Mouse (Mus musculus) lung, embryonic 15.5 days (tissue): ENCODE measurements at regions not wholly inside any gene's neighbourhood (a gene's known extent, or its start where the extent isn't known, plus 50 kb on each side); places are given as distances from the start of the nearest gene placed in this dataset.
A peak's percentile ranks its signal among the peaks of the same experiment; 100 is the strongest.

Experiments
- ATAC-seq: fragments of 200-750 bp; cut with Nextera tagmentation; 2 replicates; pipeline ENCODE4 v1.8.0; 2017; ENCODE audit warnings: moderate number of reproducible peaks, borderline replicate concordance; ENCODE audit not compliant: low FRiP score, low TSS enrichment; ENCODE audit errors: extremely low read depth
- H3K27ac ChIP-seq: fragments of 300-500 bp; sonication (generic); 2 replicates; pipeline ENCODE4 v1.5.1; 2015; ENCODE audit warnings: moderate library complexity, mild to moderate bottlenecking, inconsistent platforms
- H3K27me3 ChIP-seq: fragments of 300-500 bp; sonication (generic); 2 replicates; pipeline ENCODE4 v1.6.1; 2015; ENCODE audit warnings: inconsistent platforms
- H3K36me3 ChIP-seq: fragments of 300-500 bp; sonication (generic); 2 replicates; pipeline ENCODE4 v1.6.1; 2015; ENCODE audit warnings: inconsistent platforms
- H3K4me1 ChIP-seq: fragments of 300-500 bp; sonication (generic); 2 replicates; pipeline ENCODE4 v1.6.1; 2015; ENCODE audit warnings: inconsistent platforms
- H3K4me2 ChIP-seq: fragments of 300-500 bp; sonication (generic); 2 replicates; pipeline ENCODE4 v1.6.1; 2015; ENCODE audit warnings: inconsistent platforms, mild to moderate bottlenecking, moderate library complexity
- H3K4me3 ChIP-seq: fragments of 300-500 bp; sonication (generic); 2 replicates; pipeline ENCODE4 v1.5.1; 2015; ENCODE audit warnings: mild to moderate bottlenecking, inconsistent platforms
- H3K9ac ChIP-seq: fragments of 300-500 bp; sonication (generic); 2 replicates; pipeline ENCODE4 v1.6.1; 2015; ENCODE audit warnings: inconsistent platforms
- H3K9me3 ChIP-seq: fragments of 300-500 bp; sonication (generic); 2 replicates; pipeline ENCODE4 v1.6.1; 2016; ENCODE audit warnings: inconsistent platforms
- WGBS: fragments of 180-500 bp; shearing (Covaris S2); methylation state at CpG from one replicate; pipeline ENCODE4 v1.1.7; 2015; 5-methylcytosine and 5-hydroxymethylcytosine counted together

DNA sequence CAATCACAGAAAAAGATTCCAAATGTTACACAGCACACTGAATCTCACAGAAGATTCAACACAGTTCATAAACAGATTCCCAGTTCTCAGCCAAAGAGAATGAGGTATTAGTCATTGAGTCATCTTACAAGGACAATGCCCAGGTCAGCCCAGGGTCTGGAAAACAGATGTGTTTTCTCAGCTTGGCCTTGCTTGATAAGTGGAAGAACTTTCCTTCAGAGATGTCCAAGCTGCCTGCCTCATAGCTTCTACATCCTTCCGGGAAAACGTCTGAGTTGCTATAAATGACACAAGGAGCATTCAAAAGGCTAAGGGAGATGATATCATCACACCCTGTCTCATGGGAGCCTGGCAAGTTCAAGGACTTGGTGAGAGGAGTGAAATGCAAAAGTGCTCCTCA is 139.9 kb upstream of the Pdzrn3 start:
- H3K4me1 ChIP-seq = peaks cover 11% of the 10 kb centered on the region
- no peak overlapping the region for H3K4me3 ChIP-seq
- H3K4me2 ChIP-seq = no peak overlapping the region
- H3K27me3 ChIP-seq = no peaks in the 10 kb centered on the region
- no peaks in the 10 kb centered on the region for H3K36me3 ChIP-seq
- H3K27ac ChIP-seq = no peak overlapping the region
- no peak for ATAC-seq
- 28% methylated on average over 2 of the region's 2 CpGs for WGBS
- H3K9ac ChIP-seq = no peak overlapping the region
- no peaks in the 10 kb centered on the region for H3K9me3 ChIP-seq

DNA sequence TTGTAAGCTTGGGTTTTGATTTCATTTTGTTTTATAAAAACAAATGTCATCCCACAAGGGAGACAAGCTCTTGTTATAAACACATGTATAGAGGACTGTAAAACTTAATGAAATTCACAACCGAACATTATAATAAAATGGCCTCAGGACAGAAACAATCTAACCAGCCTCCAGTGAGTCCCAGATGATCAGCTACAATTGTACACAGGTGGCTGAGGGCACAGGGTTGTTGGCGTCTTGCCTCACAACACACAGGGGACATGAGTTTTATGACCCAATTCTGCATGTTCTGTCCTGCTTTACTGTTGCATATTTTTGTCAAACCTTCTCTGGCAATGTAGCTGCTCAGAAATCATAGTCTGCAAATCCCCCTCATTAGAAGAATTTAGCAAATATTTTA is 136.0 kb upstream of the Pdzrn3 start:
- no peak overlapping the region for H3K27ac ChIP-seq
- no peaks in the 10 kb centered on the region for H3K9me3 ChIP-seq
- H3K4me2 ChIP-seq = no peak overlapping the region
- H3K4me3 ChIP-seq = no peak overlapping the region
- no peak for ATAC-seq
- WGBS = 72% methylated on average over 2 of the region's 2 CpGs
- peaks cover 2% of the 10 kb centered on the region for H3K4me1 ChIP-seq
- no peaks in the 10 kb centered on the region for H3K36me3 ChIP-seq
- no peaks in the 10 kb centered on the region for H3K27me3 ChIP-seq
- no peak overlapping the region for H3K9ac ChIP-seq

DNA sequence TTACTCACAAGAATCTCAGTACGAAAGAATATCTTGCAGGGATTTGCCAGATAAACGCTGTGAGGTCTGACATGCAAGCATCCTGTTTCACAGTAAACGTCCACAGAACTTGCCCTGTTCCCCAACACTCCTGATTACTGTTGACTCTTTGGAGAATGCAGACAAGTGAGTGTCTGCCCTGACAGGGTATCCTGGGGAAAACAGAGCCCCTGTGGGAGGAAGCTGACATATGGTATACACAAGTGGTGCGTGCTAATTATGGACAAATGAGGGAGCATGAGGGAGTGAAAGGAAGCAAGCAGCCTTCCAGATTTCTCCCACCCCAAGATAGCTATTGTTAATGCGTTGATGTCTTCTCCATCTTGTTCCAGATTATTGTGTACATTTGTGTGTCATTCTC is 124.5 kb upstream of the Pdzrn3 start:
- ATAC-seq = no peak
- Histone ChIP-seq H3K4me3 (no peak overlapping the region), H3K4me1 (no peaks in the 10 kb centered on the region), H3K27ac (no peak overlapping the region), H3K9me3 (no peaks in the 10 kb centered on the region), H3K36me3 (no peaks in the 10 kb centered on the region), H3K27me3 (no peaks in the 10 kb centered on the region), H3K9ac (no peak overlapping the region), H3K4me2 (no peak overlapping the region)
- 16% methylated on average over 5 of the region's 5 CpGs for WGBS

DNA sequence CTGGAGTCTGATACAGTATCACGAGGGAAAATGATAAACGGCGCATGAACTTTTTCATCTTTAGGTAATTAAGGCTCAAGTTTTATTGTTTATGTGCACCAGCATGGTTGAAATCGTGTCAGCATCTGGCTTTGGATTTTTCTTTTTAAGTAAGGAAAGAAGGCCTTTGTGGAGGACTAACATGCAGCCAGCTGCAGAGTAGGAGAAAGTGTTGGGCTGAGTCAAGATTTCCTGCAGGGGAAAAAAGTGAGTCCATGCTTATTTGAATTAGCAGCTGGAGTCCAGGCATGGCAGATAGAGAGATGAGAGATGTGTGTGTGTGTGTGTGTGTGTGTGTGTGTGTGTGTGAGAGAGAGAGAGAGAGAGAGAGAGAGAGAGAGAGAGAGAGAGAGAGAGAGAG is 124.0 kb upstream of the Pdzrn3 start:
- 65% methylated on average over 4 of the region's 4 CpGs for whole genome bisulfite sequencing
- no peak overlapping the region for H3K9ac ChIP-seq
- no peak overlapping the region for H3K4me2 ChIP-seq
- no peaks in the 10 kb centered on the region for H3K27me3 ChIP-seq
- no peaks in the 10 kb centered on the region for H3K36me3 ChIP-seq
- H3K27ac ChIP-seq = no peak overlapping the region
- no peak for ATAC-seq
- no peaks in the 10 kb centered on the region for H3K4me1 ChIP-seq
- no peaks in the 10 kb centered on the region for H3K9me3 ChIP-seq
- H3K4me3 ChIP-seq = no peak overlapping the region

DNA sequence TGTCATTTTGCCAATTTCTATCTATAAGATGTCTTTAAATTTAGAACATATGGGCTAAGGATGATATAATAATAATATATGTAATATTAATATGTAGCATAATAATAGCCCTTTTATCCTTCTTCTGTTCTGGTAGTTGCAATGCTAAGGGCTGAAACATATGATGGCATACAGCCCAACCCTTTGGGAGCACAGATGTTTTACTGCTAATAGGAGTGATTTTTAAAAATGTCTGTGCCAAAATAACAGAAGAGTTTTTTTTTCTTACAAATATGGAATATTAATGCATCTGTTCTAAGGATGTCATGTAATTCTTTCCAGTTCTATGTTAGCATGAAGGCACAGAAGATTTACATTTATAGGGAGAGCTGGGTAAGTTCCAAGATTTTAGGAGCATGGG is 122.5 kb upstream of the Pdzrn3 start:
- Histone ChIP-seq H3K9me3 (no peaks in the 10 kb centered on the region), H3K4me1 (no peaks in the 10 kb centered on the region), H3K27ac (no peak overlapping the region), H3K4me2 (no peak overlapping the region), H3K36me3 (no peaks in the 10 kb centered on the region), H3K4me3 (no peak overlapping the region), H3K27me3 (no peaks in the 10 kb centered on the region), H3K9ac (no peak overlapping the region)
- no peak for ATAC-seq

DNA sequence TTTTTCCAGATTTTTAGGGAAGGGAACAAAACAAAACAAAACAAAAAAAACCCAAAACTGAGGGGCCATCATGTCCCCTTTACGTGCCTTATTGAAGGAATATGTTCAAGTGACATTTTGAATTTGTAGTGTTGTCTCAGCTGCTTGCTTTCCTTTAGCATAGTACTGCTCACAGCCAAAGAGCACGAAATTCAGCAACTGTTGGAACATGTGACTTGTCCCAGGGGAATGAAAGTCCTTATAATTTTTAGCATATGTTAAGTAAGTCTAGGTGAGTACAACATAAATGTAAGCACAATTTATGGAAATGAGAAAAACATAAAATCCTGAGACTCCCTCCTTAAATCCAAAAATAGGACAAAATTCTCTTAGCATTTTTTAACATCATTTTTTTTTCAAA is 110.8 kb upstream of the Pdzrn3 start:
- no peak overlapping the region for H3K9ac ChIP-seq
- H3K4me2 ChIP-seq = no peak overlapping the region
- no peak for ATAC-seq
- no peaks in the 10 kb centered on the region for H3K27me3 ChIP-seq
- H3K4me3 ChIP-seq = no peak overlapping the region
- H3K9me3 ChIP-seq = no peaks in the 10 kb centered on the region
- H3K36me3 ChIP-seq = no peaks in the 10 kb centered on the region
- H3K4me1 ChIP-seq = peaks cover 6% of the 10 kb centered on the region
- WGBS = 41% methylated on average over 2 of the region's 2 CpGs
- H3K27ac ChIP-seq = no peak overlapping the region

DNA sequence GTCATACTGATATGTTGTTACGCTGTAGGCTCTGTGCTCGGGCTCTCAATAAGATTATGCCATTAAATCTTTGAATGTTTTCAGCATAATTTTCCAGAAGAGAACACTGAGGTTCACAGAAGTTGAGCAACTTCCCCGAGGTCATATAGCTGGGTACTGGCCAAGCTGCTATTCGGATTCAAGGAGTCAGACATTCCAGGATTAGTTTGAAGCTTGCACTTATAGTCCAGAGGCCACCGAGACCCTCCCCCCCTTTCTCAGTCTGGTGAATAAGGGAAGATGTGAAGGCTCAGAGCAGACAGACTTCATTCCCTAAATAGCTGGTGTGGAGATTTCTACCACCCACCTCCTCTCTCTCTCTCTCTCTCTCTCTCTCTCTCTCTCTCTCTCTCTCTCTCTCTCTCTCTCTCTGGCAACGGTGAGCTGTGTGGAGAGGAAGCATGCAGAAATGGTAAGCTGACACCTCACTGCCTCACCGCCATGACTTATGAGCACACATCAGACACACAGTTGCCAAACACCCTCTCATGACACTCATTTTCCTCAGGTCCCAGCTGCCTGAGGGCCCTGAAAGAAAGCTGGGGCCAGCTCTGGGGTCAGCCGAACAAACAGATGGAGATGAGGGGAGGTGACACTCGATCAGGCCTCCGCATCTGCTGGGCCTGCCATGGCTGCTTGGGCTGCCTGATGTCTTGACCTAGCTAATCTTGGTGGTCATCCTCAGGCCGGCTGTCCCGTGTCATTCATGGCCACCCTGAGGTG is 107.0 kb upstream of the Pdzrn3 start:
- peaks cover 17% of the 10 kb centered on the region for H3K4me1 ChIP-seq
- H3K9me3 ChIP-seq = no peaks in the 10 kb centered on the region
- 27% methylated on average over 11 of the region's 12 CpGs for WGBS
- ATAC-seq = peak; percentile 87
- no peak overlapping the region for H3K4me3 ChIP-seq
- H3K9ac ChIP-seq = no peak overlapping the region
- H3K4me2 ChIP-seq = no peak overlapping the region
- no peaks in the 10 kb centered on the region for H3K27me3 ChIP-seq
- H3K36me3 ChIP-seq = no peaks in the 10 kb centered on the region
- peak overlapping the region; percentile 57 for H3K27ac ChIP-seq

DNA sequence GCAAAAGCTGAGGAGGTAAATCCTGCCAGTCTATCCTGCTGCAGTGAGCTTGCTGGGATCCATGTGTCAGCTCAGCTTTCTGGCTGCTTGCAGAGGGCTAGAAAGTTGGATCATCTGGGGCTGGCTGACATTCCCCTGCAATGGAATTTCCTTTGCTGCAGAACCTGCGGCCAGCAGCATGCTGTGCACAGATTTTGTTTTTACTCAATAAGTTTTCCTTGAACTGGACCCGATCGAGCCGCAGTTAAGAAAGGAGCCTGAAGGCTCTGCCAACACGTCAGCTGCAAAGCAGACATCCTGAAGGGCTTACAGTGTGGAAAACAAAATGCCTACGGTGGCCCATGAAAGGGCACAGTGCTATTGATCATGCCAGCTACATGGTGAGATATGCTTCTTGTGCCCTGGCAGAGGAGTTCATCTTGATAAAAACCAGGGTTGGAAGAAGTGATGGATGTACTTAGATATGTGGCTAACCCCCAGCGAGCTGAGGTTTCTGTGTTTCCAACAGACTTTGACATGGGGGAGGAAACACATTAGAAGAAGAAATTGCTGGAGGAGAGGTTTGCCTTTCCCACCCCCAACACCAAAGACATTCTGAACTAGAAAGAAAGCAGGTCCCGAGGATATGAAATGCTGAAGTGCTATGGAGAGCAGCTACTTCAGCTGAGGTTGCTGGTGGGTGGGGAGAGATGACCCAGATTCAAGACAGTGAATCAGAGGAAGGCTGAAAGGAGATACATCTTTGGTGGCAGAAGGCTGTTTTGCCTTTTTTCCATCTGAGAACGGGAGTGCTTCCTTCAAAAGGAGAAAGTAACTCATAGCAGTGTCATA is 105.2 kb upstream of the Pdzrn3 start:
- ATAC-seq = no peak
- Histone ChIP-seq H3K9ac (no peak overlapping the region), H3K4me1 (peaks cover 17% of the 10 kb centered on the region), H3K4me3 (no peak overlapping the region), H3K36me3 (no peaks in the 10 kb centered on the region), H3K27ac (peak overlapping the region; percentile 37), H3K27me3 (no peaks in the 10 kb centered on the region), H3K4me2 (no peak overlapping the region), H3K9me3 (no peaks in the 10 kb centered on the region)
- whole genome bisulfite sequencing = 30% methylated on average over 9 of the region's 9 CpGs

DNA sequence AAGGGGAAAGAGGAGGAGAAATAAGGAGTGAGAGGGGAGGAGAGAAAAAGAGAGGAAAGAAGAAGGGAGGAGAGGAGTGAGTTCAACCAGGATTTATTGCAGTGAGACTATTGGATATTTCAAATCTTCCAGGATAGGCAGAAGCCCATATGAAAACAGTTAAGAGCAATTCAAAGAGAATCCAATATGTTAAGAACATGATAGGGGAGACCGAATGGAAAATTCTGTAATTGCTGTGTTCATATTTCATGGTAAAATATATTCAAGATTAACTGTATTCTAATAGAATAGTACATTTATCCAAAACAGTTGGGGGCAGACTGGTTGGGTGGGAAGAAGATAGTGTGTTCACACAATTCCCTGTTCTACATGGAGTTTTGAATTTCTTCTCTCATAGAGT is 96.3 kb upstream of the Pdzrn3 start:
- Histone ChIP-seq H3K9ac (no peak overlapping the region), H3K4me2 (no peak overlapping the region), H3K27me3 (no peaks in the 10 kb centered on the region), H3K36me3 (no peaks in the 10 kb centered on the region), H3K27ac (no peak overlapping the region), H3K4me1 (no peaks in the 10 kb centered on the region), H3K9me3 (no peaks in the 10 kb centered on the region), H3K4me3 (no peak overlapping the region)
- WGBS = 76% methylated on average over 1 of the region's 1 CpGs
- ATAC-seq = no peak

DNA sequence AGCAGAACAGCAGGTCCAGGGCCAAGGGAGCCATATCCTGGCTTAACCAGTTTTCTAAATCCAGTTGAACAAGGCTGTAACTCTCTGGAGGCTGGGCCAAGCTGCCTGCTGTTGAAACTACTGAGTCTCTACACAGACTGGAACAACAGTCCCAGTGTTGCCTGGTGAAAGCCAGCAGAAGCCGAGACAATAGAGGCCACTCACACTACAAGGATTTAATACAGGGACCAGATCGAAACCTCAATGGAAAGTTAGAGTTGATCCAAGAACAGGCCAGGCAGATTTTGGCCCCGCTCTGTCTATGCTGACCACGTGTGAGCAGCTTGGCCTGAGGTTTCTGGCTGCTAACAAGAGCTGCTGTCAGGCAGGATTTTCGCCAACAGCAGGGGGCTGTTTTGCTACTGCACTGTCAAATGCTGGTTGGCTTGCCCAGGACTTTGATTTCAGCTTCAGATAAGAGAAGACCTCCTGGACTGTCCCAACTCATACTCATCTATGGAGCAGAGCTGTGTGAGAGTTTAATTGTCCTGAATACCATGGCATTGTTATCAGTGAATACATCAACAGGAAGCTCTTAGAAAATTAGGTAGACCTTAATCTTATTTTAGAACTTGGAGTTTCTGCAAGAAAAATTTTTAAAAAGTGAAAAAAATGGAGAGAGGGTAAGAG is 95.7 kb upstream of the Pdzrn3 start:
- Histone ChIP-seq H3K27ac (peak overlapping the region; percentile 37), H3K4me1 (no peaks in the 10 kb centered on the region), H3K9ac (no peak overlapping the region), H3K27me3 (no peaks in the 10 kb centered on the region), H3K4me3 (no peak overlapping the region), H3K4me2 (no peak overlapping the region), H3K9me3 (no peaks in the 10 kb centered on the region), H3K36me3 (no peaks in the 10 kb centered on the region)
- WGBS = 16% methylated on average over 5 of the region's 5 CpGs
- ATAC-seq = peak; percentile 85; the same call in 1 of the 2 replicates

DNA sequence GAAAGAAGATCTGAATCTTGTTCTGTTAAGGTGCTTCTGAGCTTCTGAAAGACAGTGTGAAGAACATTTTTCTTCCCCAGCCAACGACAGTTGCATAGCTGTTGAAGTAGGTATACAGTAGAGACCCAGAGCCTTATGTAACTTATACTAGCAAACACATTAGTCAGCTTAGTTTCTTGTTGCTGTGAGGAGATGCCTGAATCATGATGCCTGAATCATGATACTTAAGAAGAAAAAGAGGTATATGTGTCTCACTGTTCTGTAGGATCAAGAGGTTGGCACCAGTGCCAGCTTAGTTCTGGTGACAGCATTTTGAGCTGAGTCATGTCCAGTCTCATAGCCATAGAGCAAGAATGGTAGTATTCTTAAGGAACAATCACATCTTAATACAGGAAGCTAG is 87.2 kb upstream of the Pdzrn3 start:
- no peaks in the 10 kb centered on the region for H3K27me3 ChIP-seq
- ATAC-seq = no peak

DNA sequence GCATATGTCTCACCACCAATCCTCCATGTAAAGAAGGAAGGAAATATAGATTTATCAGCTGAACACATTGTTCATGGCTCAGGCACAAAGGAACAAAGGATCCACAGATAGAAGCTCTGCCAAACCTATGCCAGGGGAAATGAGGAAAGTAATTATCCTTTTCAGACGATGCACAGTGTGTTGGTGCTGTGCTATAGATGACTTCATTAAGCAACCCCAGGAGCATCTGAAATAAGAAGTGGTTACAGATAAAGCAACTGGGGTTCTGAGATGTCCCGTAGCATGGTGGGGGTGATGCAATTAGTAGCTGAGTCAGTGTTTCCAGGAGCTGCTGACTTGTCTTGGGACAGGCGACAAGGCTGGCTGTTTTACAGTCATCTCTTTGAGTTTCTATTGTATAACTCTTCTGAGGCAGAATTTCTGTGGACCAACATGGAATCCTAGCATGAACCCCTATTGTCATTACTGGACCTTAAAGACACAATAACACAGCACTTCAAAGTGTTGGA is 86.2 kb upstream of the Pdzrn3 start:
- no peak overlapping the region for H3K27ac ChIP-seq
- no peaks in the 10 kb centered on the region for H3K4me1 ChIP-seq
- no peak overlapping the region for H3K4me2 ChIP-seq
- no peak overlapping the region for H3K4me3 ChIP-seq
- 77% methylated on average over 3 of the region's 3 CpGs for WGBS
- ATAC-seq = no peak
- H3K27me3 ChIP-seq = no peaks in the 10 kb centered on the region
- H3K9ac ChIP-seq = no peak overlapping the region
- no peaks in the 10 kb centered on the region for H3K9me3 ChIP-seq
- H3K36me3 ChIP-seq = no peaks in the 10 kb centered on the region

More for the DNA sequence above, 87.2 kb upstream of the Pdzrn3 start:
- Histone ChIP-seq H3K4me2 (no peak overlapping the region), H3K36me3 (no peaks in the 10 kb centered on the region), H3K9ac (no peak overlapping the region), H3K4me1 (no peaks in the 10 kb centered on the region), H3K4me3 (no peak overlapping the region), H3K9me3 (no peaks in the 10 kb centered on the region), H3K27ac (no peak overlapping the region)
- WGBS = 67% methylated on average over 1 of the region's 1 CpGs
